Mouse (Mus musculus) neutrophil, adult 5-6 weeks (primary cell): ENCODE data around the gene Rcor3. TPM values are rescaled to one million over a fixed set of nuclear protein-coding genes. Genes with fewer than 3 reads are reported as not detected.
A peak's percentile ranks its signal among the peaks of the same experiment; 100 is the strongest.

ENCODE experiments used
- ATAC-seq: fragments of 151-379, 151-347 bp; 2 replicates; pipeline ENCODE4 v1.8.0; 2017; ENCODE audit warnings: mild to moderate bottlenecking, moderate TSS enrichment; ENCODE audit not compliant: insufficient number of reproducible peaks, poor library complexity, low FRiP score, severe bottlenecking; ENCODE audit errors: extremely low read depth
- total RNA-seq: library from RNA; stranded (forward); fragments of 200-1000 nt; gene quantifications from 2 replicates; pipeline ENCODE4 v1.2.3, GENCODE M21; 2017

Rcor3 gene
- total RNA-seq, 1 experiment from 2014 or later, result 22.5 TPM

DNA sequence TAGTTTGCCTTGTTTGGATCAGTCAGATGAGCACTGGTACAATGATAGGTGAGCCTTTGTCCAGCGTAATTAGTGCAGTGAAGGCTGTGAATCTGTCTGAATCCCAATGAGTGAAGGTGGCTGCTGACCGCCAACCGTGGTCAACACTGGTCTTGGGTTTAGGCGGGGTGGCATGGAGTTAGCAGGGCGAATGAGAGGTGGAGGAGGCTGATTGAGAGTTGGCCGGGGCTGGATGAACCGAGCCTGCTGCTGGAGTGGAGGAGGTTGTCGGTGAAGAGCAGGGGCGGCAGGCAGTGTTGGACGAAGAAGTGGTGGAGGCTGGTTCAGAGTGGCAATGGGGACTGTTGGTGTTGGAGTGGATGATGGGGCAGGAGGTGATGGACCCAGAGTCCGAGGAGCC, 37.1 kb downstream of the Rcor3 start:
- no peak for ATAC-seq

DNA sequence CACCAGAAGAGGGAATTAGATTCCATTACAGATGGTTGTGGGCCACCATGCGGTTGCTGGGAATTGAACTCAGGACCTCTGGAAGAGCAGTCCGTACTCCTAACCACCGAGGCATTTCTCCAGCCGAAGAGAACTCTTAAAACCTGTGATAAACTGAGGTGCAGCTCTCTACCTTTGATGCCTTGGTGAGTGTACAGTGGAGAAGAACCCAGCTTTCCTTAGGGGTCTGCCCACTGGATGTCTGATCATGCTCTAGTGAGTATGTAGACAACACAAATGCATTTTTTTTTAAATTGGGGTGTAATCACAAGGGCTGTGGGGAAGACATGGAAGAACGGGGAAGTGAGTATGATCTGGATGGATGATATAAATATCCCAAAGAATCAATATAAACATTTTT, 42.2 kb downstream of the Rcor3 start:
- no peak for ATAC-seq

DNA sequence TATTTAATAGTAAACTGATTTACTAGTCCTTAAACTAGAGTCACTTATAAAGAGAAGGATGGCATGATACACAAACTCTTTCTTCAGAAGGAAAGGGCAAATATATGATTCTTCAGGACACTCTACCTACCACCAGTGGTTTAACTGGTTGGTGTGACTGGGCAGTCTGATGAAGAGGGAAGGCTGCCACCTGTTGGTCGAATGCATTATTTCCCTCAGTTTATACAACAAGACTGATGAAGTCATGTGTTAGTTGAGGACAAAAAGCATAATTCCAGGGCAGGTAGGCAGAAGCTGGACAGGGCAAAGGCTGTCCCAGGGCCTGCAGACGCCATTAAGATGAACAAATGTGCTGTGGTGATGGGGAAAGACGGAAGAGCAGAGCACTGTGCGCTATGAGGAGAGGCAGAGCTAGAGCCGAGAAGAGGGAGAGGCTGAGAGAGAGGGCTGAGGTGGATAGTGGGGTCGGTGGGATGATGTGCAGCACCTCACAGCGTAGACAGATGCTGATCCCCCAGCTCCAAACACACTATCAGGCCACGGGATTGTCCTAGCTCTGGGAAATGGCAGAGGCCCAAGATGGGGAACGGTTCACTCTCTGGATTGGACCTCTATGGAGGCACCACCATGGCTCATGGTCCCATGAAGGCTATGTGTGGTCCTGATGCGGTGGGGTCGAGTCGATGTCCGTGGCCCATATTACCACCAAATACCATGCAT, 43.3 kb downstream of the Rcor3 start:
- peak; percentile 29; the same call in 1 of the 2 replicates for ATAC-seq

DNA sequence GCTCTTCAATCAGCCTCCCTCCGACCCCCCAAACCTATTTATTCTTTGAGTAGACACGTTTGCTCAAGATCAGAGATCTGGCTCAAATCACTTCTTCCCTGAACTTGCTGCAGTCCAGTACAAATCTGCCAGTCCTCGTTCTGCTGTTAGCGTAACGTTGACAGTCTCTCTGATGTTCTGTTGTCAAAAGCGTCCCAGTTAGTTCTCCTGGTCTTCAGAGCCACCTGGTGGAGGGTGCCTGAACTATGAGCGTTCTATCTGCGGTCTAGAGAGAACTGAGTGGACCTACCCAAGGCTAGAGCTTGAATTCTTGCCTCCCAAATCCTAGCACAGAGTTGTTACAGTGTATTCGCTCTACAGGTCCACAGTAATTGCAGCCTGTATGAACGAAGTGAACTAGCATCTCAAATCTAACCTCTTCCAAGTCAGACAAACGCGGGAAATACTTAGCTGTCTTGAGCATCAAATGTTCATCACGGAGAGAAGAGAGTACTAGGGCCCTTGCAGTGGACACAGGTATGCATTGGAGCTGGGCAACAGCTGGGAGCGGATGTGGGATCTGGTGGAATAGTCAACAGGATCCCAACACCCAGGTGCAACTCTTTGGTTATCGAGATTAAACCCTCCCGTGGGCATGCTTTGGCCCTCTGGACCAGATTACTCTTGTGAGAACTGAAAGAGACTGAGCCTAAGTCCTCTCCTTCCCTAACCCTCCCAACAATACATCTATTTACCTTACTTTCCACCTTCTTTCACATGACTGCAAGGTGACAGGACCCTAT, 44.8 kb downstream of the Rcor3 start:
- ATAC-seq, result peak; percentile 76

DNA sequence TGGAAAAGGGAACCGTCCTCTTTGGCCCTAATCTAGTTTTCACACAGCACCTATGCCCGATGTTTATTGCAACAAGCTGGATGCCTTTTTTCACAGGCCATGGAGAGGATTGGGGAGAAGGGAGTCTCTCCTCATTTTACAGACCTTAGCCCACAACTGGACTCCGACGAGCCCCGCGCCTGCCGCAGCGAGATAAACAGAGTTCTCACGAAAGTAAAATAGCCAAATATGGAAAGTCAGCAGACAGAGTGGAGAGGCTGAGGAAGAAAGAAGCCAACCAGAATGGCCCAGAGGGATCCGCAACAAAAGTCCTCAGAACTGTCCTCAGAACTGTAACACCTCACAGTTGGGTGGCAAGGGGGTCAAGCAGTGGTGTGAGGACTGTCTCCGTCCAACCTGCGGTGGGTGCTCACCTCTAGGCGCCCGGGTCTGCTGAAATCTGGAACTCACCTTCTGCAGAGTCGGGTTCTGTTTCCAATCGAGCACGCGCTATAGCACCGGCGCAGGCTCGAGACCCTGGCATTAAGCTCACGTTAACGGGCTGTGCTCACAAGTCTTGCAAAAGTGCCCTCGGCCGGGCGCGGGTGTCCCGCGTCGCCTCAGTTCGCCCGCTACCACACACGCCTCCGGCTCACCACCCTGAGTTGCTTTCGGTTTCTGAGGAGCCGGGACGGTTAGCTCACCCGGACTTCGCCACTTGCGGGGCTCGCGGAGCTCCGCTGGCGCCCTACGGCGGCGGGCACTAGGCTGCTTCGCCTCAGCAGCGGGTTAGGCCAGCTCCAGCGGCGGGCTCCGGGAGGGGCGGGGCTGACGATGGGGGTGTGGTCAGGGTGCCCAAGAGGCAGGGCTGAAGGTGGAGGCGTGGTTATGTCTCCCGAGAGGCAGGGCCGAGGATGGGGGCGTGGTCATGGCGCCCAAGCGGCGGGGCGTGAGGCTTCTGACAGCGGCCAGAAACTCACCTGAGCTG, 45.8 kb downstream of the Rcor3 start, which contains the start of gene Traf5:
Gene Traf5 (minus strand): TSS at position 754 of the 967 bp plus-strand sequence.
- peak; percentile 86 for ATAC-seq

DNA sequence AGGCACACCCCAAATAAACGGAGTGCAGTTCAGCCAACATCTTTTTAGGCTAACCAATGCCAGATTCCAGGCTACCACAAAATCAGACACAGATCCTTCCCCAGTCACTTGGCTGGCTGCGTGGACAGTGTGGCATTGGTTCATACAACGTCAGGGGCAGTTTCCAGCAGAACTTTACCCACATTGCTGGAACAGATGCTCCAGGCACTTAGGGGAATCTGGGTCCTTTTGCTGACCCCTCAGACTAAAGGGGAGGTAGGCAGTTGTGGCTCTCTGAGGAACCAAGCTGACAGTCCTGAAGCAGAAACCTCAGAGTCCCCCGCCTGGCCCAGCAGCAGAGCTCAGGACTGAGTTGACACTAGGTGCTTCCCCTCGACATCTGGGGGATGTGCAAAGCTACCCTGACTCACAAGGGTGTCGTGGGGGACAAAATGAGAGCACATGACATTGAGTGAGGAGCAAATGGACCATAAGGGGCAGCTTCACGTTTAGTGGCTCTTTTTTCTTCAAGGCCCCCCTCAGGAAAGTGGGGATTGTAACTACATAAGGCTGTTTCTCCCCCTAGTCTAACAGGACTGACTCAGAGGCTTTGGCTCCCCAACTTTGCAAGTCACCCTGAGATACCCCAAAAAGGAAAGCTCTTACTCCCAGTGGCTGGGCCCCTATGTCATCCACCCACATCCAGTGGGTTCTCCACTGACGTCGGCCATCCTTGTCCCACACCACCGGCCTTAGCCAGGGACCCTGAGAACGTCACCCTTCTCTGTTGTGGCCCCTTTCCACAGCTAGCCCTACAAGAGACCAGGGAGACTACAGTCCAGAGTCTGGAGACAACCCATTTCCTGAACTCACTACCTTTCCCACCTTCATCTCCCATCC, 46.9 kb downstream of the Rcor3 start:
- ATAC-seq, result no peak

DNA sequence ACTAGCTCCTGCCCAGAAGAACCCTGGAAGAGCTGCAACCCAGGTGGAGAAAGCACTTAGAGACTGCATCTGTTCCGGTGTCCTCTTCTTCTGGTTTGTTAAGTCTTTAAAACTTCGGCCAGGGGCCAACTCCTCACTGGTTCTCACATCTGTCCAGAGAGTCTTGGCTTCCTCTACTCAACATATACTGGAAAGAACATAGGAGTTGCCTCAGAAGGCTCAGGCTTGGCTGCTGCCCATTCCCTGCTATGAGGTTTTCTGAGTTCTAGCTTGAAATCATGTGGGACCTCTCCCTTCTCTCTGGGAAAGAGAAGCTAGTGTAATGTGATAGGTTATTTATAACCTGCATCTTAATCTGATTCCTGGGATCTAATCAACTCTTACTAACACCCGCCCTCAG, 47.6 kb downstream of the Rcor3 start:
- ATAC-seq, result no peak

DNA sequence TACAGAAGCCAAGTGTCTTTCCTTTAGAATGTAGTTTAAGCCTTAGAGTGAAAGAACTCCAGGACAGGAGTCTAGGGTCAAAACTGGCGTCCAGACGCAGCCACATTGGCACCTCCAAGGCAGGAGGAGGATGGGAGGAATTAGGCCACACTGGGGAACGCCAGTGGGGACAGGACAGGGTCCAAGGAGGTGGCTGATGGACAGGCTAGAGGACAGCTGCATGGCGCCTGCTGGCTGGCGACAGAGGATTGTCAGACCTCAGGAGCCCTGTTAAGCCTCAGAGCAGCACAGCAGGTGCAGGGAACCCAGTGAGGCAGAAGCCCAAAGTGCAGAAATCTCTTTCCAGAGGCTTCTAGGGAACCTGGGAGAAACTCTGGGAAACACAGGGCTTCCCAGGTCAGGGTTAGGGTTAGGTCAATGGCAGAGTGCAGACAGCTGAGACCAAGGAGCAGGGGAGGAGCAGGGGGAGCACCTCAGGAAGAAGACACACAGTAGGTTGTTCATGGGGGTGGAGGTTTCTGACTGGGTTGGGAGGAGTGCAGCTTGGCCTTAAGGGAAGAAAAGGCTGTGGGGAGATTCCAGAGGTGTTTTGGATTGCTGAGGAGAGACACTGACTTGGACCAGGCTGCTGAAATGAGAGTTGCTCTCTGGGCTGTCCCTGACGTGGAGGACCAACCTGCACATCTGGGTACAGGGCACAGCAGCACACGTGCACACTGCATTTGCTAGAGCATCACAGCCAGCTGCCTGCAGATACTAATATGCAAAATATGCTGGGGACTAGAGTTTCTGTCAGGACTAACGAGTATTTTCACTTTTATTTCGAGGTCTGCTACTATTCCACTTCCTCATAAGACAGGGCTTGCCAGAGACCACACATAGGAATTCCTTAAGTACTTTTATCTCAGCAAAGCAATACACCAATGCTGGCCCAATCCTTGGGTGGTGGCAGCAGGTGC, 48.4 kb downstream of the Rcor3 start:
- ATAC-seq, result peak; percentile 14

DNA sequence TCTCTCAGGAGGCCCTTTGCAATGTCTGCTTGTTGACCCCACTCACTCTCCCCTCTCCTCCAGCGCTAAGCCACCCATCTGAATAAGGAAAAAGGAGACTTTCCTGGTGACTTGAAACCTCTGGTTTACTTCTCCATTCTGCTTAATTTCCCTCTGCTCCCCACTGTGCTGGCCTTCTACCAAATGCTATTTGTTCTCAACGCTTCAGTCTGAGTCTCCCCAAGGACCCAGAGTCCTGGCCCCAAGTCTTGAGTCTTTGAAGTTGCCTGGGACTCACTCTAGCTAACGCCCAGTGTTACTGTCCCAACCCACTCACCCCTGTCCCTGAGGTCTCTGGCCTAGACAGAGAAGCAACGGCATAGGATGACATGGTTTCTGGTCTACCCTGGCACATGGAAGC, 49.9 kb downstream of the Rcor3 start:
- no peak for ATAC-seq

DNA sequence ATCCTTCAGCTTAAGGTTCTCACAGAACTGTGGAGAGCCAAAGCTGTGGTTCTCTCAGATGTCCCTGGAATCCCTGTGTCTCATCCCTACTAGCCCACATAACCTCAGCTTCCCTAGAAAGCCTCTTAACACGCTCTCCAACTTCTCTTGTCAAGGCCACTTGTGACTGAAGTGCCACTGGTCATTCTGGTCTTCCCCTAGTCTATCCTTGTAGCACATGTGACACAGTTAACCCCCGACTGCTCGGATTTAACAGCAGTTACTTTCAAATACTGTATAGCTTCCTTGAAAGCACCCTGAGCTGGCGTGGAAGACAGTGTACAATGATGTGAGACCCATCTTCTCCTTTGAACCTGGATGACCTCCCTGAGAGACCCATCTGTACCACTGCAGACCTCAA, 50.8 kb downstream of the Rcor3 start:
- no peak for ATAC-seq

DNA sequence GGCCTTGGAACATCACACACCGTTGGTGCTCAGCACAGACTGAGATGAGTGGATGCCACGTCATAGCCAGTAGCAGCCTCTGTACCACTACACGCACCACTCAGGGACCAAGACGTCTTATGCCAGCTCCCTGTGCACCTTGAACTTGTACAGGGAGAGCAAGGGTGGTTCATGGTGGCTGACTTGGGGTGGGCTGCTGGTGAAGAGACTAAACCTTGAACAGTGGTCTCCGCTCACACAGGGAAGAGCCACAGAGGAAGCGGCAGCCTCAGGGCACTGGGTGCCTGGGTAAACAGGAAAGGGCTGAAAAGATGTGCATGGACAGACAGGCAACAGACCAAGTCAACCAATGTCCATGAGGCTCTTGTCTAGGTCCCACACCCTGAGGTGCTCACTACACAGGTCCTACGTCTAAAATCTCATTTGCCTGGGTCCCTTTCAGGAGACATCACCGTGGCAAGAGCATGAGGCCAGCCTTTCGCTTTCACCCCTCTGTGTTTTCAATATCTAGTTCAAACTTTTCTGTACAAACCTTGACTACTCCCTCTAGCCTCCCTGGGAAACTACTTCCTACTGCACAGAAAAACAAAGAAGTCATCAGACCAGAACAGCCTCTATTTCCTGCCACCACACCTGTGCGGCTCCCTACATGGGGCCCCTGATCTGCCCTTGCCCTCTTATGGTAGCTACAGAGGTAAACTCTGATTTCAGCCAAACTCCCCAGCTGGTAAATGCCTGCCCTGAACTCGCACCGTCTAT, 51.4 kb downstream of the Rcor3 start:
- peak; percentile 48 for ATAC-seq

DNA sequence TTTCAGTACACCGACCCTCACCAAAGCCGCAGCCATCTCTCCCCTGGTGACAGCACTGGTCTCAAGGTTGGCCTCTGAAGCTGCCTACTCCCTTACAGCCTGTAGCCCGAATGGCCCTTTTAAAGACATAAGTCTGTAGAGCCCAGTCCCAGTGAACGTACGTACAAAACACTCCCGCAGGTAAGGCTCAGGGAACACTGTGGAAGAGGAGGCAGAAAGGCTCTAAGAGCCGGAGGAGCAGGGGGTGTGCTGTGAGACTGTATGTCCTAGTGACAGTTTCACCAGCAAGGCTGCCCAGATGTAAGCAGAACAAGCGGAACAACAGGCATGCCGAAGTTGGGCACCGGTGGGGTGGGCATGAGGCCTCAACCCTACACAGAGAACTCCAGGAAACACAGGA, 52.6 kb downstream of the Rcor3 start:
- no peak for ATAC-seq

DNA sequence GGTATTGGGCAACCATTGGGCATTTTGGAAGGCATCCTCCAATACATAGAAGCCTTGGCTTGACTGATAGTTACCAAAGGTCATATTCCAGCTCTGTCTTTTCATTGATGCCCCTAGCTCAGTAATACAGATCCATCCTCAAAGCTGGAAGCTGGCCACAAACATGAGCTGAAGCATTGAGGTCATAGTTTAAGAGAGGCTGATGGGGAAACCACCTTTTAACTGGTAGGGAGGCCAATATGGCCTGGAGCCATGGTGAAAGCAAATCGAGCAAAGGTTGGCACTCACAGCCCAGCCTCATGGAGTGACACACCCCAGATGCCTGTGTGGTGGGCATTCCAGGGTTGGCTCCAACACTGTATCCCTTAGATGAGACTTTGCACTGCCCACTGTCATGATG, 55.2 kb downstream of the Rcor3 start:
- no peak for ATAC-seq

DNA sequence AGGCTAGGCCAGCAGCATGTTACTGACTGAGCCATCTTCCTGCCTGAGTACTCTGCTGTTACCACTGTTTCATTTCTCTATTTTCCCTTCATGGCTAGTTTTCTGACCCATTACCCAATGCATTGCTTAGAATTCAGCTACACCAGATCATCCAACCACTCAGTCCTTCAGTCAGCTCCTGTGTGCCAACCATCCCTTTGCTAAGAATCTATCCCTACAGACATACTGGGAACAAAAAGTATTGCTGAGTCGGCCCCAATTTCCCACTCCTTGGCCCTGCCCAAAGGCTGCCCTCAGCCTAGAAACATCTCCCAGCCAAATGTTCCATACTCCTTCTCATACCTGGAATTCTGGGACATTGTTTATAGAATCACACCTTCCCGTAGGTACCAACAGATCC, 56.7 kb downstream of the Rcor3 start:
- no peak for ATAC-seq

DNA sequence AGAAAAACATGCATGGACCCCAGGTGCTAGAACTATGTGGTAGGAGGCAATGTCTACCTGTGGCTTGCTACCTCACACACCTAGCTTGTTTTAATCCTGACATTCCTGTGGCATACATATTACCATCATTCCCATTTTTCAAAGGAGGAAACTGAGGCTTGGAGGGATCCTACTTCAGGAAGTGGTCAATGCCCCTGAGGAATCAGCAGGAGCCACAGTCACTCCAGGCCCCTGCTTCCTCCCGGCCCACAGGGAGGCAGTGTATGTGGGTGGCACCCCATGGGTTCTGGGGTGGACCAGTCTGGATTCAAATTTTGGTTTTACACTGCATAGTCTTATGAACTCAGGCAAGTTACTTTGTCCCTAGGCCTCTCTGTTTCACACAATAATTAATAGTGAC, 58.7 kb downstream of the Rcor3 start:
- no peak for ATAC-seq

DNA sequence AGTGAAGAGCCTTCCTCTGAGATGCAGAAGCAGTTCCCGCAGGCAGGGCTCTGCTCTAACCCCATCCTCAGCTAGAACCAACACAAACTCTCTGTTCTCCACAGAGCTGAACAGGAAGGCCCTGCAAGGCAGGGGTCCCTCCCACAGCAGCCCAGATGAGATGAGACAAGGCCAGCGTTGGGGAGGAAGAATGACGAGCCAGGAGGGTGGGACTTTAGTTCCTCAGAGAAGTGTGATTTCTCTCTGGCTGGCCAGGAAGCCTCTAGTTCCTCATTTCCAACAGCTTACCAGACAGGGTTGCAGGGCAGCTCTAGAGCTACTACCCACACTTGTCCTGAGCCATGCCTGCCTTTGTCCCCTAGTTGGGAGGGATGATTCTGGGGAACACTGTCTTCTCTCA, 59.5 kb downstream of the Rcor3 start:
- peak; percentile 84 for ATAC-seq
